Mouse (Mus musculus) forebrain, embryonic 13.5 days (tissue): ENCODE measurements at regions not wholly inside any gene's neighbourhood (a gene's known extent, or its start where the extent isn't known, plus 50 kb on each side); places are given as distances from the start of the nearest gene placed in this dataset.
A peak's percentile ranks its signal among the peaks of the same experiment; 100 is the strongest.

Experiments used
- ATAC-seq: fragments of 200-750 bp; cut with Nextera tagmentation; 2 replicates; pipeline ENCODE4 v1.8.0; 2017
- H3K27ac ChIP-seq: fragments of 300-500 bp; sonication (generic); 2 replicates; pipeline ENCODE4 v1.5.1; 2015; ENCODE audit warnings: inconsistent platforms, mild to moderate bottlenecking, moderate library complexity
- H3K27me3 ChIP-seq: fragments of 300-500 bp; sonication (generic); 2 replicates; pipeline ENCODE4 v1.6.1; 2015; ENCODE audit warnings: mild to moderate bottlenecking, inconsistent platforms
- H3K36me3 ChIP-seq: fragments of 300-500 bp; sonication (generic); 2 replicates; pipeline ENCODE4 v1.6.1; 2015; ENCODE audit warnings: mild to moderate bottlenecking, inconsistent platforms; ENCODE audit not compliant: poor library complexity, severe bottlenecking
- H3K4me1 ChIP-seq: fragments of 300-500 bp; sonication (generic); 2 replicates; pipeline ENCODE4 v1.6.1; 2015; ENCODE audit warnings: inconsistent platforms
- H3K4me2 ChIP-seq: fragments of 300-500 bp; sonication (generic); 2 replicates; pipeline ENCODE4 v1.6.1; 2015; ENCODE audit warnings: inconsistent platforms, mild to moderate bottlenecking, moderate library complexity
- H3K4me3 ChIP-seq: fragments of 300-500 bp; sonication (generic); 2 replicates; pipeline ENCODE4 v1.5.1; 2015; ENCODE audit warnings: mild to moderate bottlenecking, inconsistent platforms
- H3K9ac ChIP-seq: fragments of 300-500 bp; sonication (generic); 2 replicates; pipeline ENCODE4 v1.6.1; 2015; ENCODE audit warnings: mild to moderate bottlenecking, inconsistent platforms
- H3K9me3 ChIP-seq: fragments of 300-500 bp; sonication (generic); replicated peaks from 2 replicates; pipeline ENCODE4 v1.6.1; 2016; ENCODE audit warnings: inconsistent platforms
- WGBS: fragments of 180-500 bp; shearing (Covaris S2); methylation state at CpG from one replicate; pipeline ENCODE4 v1.1.7; 2015; 5-methylcytosine and 5-hydroxymethylcytosine counted together

GRCm38 (mm10) chr14:80369448-80370153, 385.7 kb downstream of the Olfm4 start:
- peaks cover 10% of the 10 kb centered on the region; the same call in 1 of the 2 replicates for H3K4me1 ChIP-seq
- peak overlapping the region; percentile 24; the same call in 1 of the 2 replicates for H3K4me2 ChIP-seq
- H3K9me3 ChIP-seq: no peaks in the 10 kb centered on the region
- ATAC-seq: peak; percentile 86
- H3K27ac ChIP-seq: no peak overlapping the region
- WGBS: 25% methylated on average over 11 of the region's 11 CpGs
- no peak overlapping the region for H3K4me3 ChIP-seq
- H3K9ac ChIP-seq: no peak overlapping the region
- no peaks in the 10 kb centered on the region for H3K36me3 ChIP-seq
- no peaks in the 10 kb centered on the region for H3K27me3 ChIP-seq

- H3K27me3 ChIP-seq: no peaks in the 10 kb centered on the region
- no peaks in the 10 kb centered on the region for H3K36me3 ChIP-seq
- ATAC-seq: no peak
- WGBS: 93% methylated on average over 1 of the region's 1 CpGs
- H3K9me3 ChIP-seq: no peaks in the 10 kb centered on the region
- no peak overlapping the region for H3K4me2 ChIP-seq
- peaks cover 14% of the 10 kb centered on the region; the same call in 1 of the 2 replicates for H3K4me1 ChIP-seq
- H3K27ac ChIP-seq: no peak overlapping the region
- no peak overlapping the region for H3K4me3 ChIP-seq
- H3K9ac ChIP-seq: no peak overlapping the region
Observed at GRCm38 (mm10) chr14:80374290-80374689, 390.4 kb downstream of the Olfm4 start.

GRCm38 (mm10) chr14:80377064-80377463, 393.2 kb downstream of the Olfm4 start:
- WGBS: 69% methylated on average over 1 of the region's 1 CpGs

GRCm38 (mm10) chr14:80391418-80391817, 407.5 kb downstream of the Olfm4 start:
- Histone ChIP-seq H3K4me1 (0 out of 2 replicates have a peak, but pooled peaks cover 6% of the 10 kb centered on the region), H3K4me2 (no peak overlapping the region), H3K36me3 (no peaks in the 10 kb centered on the region), H3K9ac (no peak overlapping the region), H3K27me3 (no peaks in the 10 kb centered on the region), H3K9me3 (no peaks in the 10 kb centered on the region), H3K27ac (no peak overlapping the region), H3K4me3 (no peak overlapping the region)
- WGBS: 11% methylated on average over 2 of the region's 2 CpGs
- peak; percentile 75; the same call in 1 of the 2 replicates for ATAC-seq

More at GRCm38 (mm10) chr14:80377064-80377463, 393.2 kb downstream of the Olfm4 start:
- Histone ChIP-seq H3K9ac (no peak overlapping the region), H3K27ac (no peak overlapping the region), H3K4me2 (no peak overlapping the region), H3K9me3 (no peaks in the 10 kb centered on the region), H3K36me3 (no peaks in the 10 kb centered on the region), H3K4me3 (no peak overlapping the region), H3K4me1 (0 out of 2 replicates have a peak, but pooled peaks cover 4% of the 10 kb centered on the region), H3K27me3 (no peaks in the 10 kb centered on the region)
- no peak for ATAC-seq

- no peak overlapping the region for H3K27ac ChIP-seq
- no peak for ATAC-seq
- no peak overlapping the region for H3K4me2 ChIP-seq
- no peaks in the 10 kb centered on the region for H3K27me3 ChIP-seq
- H3K36me3 ChIP-seq: no peaks in the 10 kb centered on the region
- H3K4me3 ChIP-seq: no peak overlapping the region
- no peak overlapping the region for H3K9ac ChIP-seq
- 94% methylated on average over 2 of the region's 2 CpGs for WGBS
- no peaks in the 10 kb centered on the region for H3K9me3 ChIP-seq
- 0 out of 2 replicates have a peak, but pooled peaks cover 6% of the 10 kb centered on the region for H3K4me1 ChIP-seq
Observed at GRCm38 (mm10) chr14:80408317-80408716, 424.4 kb downstream of the Olfm4 start.

- no peaks in the 10 kb centered on the region for H3K36me3 ChIP-seq
- H3K27me3 ChIP-seq: no peaks in the 10 kb centered on the region
- ATAC-seq: no peak
- 81% methylated on average over 3 of the region's 3 CpGs for WGBS
- H3K4me3 ChIP-seq: no peak overlapping the region
- H3K4me2 ChIP-seq: no peak overlapping the region
- no peaks in the 10 kb centered on the region for H3K9me3 ChIP-seq
- no peaks in the 10 kb centered on the region for H3K4me1 ChIP-seq
- H3K9ac ChIP-seq: no peak overlapping the region
- H3K27ac ChIP-seq: no peak overlapping the region
Observed at GRCm38 (mm10) chr14:80418810-80419325, 435.0 kb downstream of the Olfm4 start.

GRCm38 (mm10) chr14:80443820-80444219, 459.9 kb downstream of the Olfm4 start:
- Histone ChIP-seq H3K4me3 (no peak overlapping the region), H3K9me3 (no peaks in the 10 kb centered on the region), H3K4me2 (no peak overlapping the region), H3K36me3 (no peaks in the 10 kb centered on the region), H3K27me3 (no peaks in the 10 kb centered on the region), H3K27ac (no peak overlapping the region), H3K4me1 (no peaks in the 10 kb centered on the region), H3K9ac (no peak overlapping the region)
- ATAC-seq: no peak

GRCm38 (mm10) chr14:80471470-80471869, 487.6 kb downstream of the Olfm4 start:
- Histone ChIP-seq H3K4me3 (no peak overlapping the region), H3K27ac (no peak overlapping the region), H3K4me1 (peaks cover 17% of the 10 kb centered on the region), H3K4me2 (no peak overlapping the region), H3K36me3 (no peaks in the 10 kb centered on the region), H3K9me3 (no peaks in the 10 kb centered on the region), H3K9ac (no peak overlapping the region), H3K27me3 (no peaks in the 10 kb centered on the region)
- WGBS: 38% methylated on average over 1 of the region's 1 CpGs
- no peak for ATAC-seq

GRCm38 (mm10) chr14:80479918-80480317, 496.0 kb downstream of the Olfm4 start:
- H3K27ac ChIP-seq: no peak overlapping the region
- H3K36me3 ChIP-seq: no peaks in the 10 kb centered on the region
- H3K9ac ChIP-seq: no peak overlapping the region
- no peaks in the 10 kb centered on the region for H3K9me3 ChIP-seq
- no peak for ATAC-seq
- no peak overlapping the region for H3K4me3 ChIP-seq
- H3K4me2 ChIP-seq: no peak overlapping the region
- H3K4me1 ChIP-seq: peaks cover 17% of the 10 kb centered on the region
- no peaks in the 10 kb centered on the region for H3K27me3 ChIP-seq

- H3K9me3 ChIP-seq: no peaks in the 10 kb centered on the region
- peak; percentile 46; the same call in 1 of the 2 replicates for ATAC-seq
- H3K9ac ChIP-seq: no peak overlapping the region
- H3K4me1 ChIP-seq: peaks cover 24% of the 10 kb centered on the region
- H3K27ac ChIP-seq: no peak overlapping the region
- H3K27me3 ChIP-seq: no peaks in the 10 kb centered on the region
- H3K36me3 ChIP-seq: no peaks in the 10 kb centered on the region
- no peak overlapping the region for H3K4me2 ChIP-seq
- WGBS: 33% methylated on average over 3 of the region's 3 CpGs
- H3K4me3 ChIP-seq: no peak overlapping the region
Observed at GRCm38 (mm10) chr14:80482771-80483170, 498.9 kb downstream of the Olfm4 start.

GRCm38 (mm10) chr14:80484256-80484655, 500.4 kb downstream of the Olfm4 start:
- H3K4me1 ChIP-seq: peaks cover 24% of the 10 kb centered on the region
- ATAC-seq: no peak
- H3K36me3 ChIP-seq: no peaks in the 10 kb centered on the region
- no peak overlapping the region for H3K9ac ChIP-seq
- no peak overlapping the region for H3K4me2 ChIP-seq
- no peak overlapping the region for H3K4me3 ChIP-seq
- H3K9me3 ChIP-seq: no peaks in the 10 kb centered on the region
- H3K27me3 ChIP-seq: no peaks in the 10 kb centered on the region
- no peak overlapping the region for H3K27ac ChIP-seq

- Histone ChIP-seq H3K27ac (no peak overlapping the region), H3K9ac (no peak overlapping the region), H3K9me3 (no peaks in the 10 kb centered on the region), H3K36me3 (no peaks in the 10 kb centered on the region), H3K4me1 (peaks cover 24% of the 10 kb centered on the region), H3K4me3 (no peak overlapping the region), H3K4me2 (no peak overlapping the region), H3K27me3 (no peaks in the 10 kb centered on the region)
- ATAC-seq: no peak
Observed at GRCm38 (mm10) chr14:80485149-80485548, 501.3 kb downstream of the Olfm4 start.

GRCm38 (mm10) chr14:80486605-80487004, 502.7 kb downstream of the Olfm4 start:
- Histone ChIP-seq H3K27me3 (no peaks in the 10 kb centered on the region), H3K4me1 (peaks cover 24% of the 10 kb centered on the region), H3K4me3 (no peak overlapping the region), H3K4me2 (peak overlapping the region; percentile 16), H3K9ac (no peak overlapping the region), H3K27ac (no peak overlapping the region), H3K36me3 (no peaks in the 10 kb centered on the region), H3K9me3 (no peaks in the 10 kb centered on the region)
- WGBS: 44% methylated on average over 6 of the region's 6 CpGs
- peak; percentile 60; the same call in 1 of the 2 replicates for ATAC-seq
